Mouse (Mus musculus) bone marrow macrophage, adult 2 months (primary cell): ENCODE results near the gene Dtl.

Experiments used
- CTCF ChIP-seq: IDR thresholded peaks from 2 replicates; pipeline ENCODE4 v1.5.1; 2012; ENCODE audit warnings: low read depth, mild to moderate bottlenecking, low read length, moderate library complexity
- POLR2A ChIP-seq: IDR thresholded peaks from 2 replicates; pipeline ENCODE4 v1.6.1; 2012; ENCODE audit warnings: mild to moderate bottlenecking, low read depth, low read length, borderline replicate concordance

GRCm38 (mm10) chr1:191527089-191527488 lies 48.3 kb downstream of the Dtl start:
- TF ChIP-seq POLR2A (no peak), CTCF (no peak)
